Mouse (Mus musculus): ENCODE data around the gene Mrm1.
A peak's percentile ranks its signal among the peaks of the same experiment; 100 is the strongest.
"Not testable (repeated sequence)": the region's sequence is repeated elsewhere in the genome, so short reads cannot be mapped to it uniquely, and the experiment has no call there.

Gene Mrm1

GRCm38 (mm10) chr11:84818961-84819692, at the start of gene Mrm1:
Mrm1 (minus strand) TSS chr11:84819515.
- DNase-seq (ENCODE audit: low spot score): peak; percentile 93

DNA sequence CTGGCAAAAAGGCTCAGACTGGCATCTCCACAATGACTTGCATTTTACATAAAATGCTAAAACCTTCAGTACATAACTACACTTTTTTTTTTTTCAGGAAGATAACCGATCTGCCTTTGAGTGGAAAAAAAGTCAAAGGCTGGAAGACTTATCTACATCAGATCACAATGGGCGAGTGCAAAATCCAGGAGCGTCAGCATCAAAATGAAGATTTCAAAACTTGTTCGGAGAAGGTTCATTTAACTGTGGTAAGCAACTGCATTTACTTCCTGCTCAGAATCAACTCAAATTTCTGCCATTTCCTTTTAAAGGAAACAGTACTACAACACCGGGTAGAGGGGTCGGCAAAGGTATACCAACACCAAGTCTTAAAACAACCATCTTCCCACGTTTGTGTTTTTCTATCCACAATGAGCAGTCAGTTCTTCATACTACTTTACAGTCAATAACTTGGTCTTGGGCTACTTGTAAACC, 49.5 kb upstream of the Mrm1 start:
- no peak for DNase-seq (ENCODE audit: low spot score)

GRCm38 (mm10) chr11:84867586-84867985, 48.3 kb upstream of the Mrm1 start:
- DNase-seq (ENCODE audit: low spot score): no peak

DNA sequence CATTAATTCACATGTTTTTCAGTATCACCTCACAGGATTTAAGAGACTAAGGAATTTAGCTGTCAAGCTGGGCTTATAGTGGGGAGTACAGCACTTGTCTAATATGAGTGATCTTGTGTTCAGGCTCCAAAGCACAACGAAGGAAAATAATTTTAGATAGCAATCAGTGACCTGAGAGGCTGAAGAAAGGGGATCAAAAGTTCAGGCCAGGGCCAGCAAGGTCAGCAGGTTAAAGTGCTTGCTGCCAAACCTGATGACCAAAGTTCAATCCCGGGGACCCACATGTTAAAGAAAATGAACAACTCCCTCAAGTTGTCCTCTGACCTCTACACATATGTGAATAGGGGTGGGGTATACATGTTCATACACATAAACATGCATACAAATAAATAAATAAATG, 46.0 kb upstream of the Mrm1 start:
- no peak for DNase-seq (ENCODE audit: low spot score)

DNA sequence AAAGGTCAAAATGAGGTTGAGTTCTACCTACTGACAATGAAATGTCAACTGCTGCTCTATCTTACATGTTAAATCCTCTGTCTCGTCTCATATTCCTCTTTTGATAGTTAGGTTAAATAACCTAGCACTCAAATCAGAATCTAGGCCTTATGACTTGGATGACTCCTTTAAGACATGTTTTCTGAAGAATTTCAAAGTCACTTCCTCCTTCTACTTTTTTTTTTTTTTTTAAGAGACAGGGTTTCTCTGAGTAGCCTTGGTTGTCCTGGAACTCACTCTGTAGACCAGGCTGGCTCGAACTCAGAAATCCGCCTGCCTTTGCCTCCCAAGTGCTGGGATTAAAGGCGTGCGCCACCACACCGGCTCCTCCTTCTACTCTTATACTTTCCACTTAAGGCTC, 36.0 kb upstream of the Mrm1 start:
- DNase-seq (ENCODE audit: low spot score): no peak

DNA sequence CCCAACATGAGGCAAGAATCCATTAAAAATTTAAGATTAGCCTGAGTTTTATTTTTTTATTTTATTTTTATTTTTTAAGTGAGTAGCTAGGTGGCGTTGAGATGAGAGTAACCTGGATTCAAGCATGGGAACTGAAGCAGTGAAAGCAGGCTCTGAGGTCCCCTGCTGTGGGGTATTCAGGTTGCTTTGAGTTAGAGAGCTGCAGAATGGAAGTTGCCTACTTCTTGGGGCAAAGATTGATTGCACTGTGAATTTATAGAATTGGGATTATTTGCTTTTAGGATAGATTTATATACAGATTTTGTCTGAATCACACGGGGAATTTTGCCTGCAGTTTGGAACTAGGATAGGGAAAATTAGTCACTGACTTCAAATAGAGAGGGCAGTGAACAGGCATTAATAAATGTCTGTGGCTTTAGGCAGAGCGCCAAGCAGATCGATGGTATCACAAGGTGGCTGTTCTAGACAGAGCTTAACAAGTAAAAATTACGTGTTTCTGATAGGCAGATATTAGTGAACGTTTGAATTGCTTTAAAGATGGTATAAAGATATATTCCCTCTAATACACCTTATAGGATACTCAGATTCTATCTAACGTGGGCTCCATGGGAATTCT, 28.3 kb upstream of the Mrm1 start:
- no peak for DNase-seq (ENCODE audit: low spot score)

DNA sequence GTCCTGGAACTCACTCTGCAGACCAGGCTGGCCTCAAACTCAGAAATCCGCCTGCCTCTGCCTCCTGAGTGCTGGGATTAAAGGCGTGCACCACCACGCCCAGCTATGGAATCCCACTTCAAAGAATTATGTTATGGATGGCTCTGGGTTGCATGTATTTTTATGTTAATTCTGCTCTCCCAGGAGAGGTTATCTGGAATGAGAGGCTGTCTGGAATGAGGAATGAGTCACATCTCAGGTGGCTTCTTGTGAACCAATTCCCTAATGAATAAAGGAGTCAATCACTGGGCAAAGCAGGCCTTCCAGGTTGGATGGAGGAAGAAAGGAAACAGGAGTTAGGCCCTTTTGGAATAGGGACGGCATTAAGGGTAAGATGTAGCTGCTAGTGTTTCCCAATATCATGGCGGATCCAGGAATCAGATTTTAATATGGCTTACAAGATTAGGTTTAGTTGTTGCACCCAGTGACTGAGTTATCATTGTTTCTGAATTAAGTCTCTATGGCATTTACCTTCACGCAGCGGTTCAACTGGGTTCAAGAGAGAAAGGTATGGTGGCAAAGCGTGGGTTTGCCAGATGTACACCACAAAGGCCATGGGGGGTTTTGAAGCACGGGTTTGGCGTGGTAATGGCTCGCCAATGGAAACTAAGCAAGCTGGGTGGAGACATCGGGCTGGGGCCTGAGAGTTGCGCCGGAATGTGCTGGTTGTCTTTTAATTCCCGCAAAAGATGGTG, 27.6 kb upstream of the Mrm1 start:
- no peak for DNase-seq (ENCODE audit: low spot score)

GRCm38 (mm10) chr11:84839330-84839729, 20.0 kb upstream of the Mrm1 start:
- DNase-seq (ENCODE audit: low spot score): no peak

DNA sequence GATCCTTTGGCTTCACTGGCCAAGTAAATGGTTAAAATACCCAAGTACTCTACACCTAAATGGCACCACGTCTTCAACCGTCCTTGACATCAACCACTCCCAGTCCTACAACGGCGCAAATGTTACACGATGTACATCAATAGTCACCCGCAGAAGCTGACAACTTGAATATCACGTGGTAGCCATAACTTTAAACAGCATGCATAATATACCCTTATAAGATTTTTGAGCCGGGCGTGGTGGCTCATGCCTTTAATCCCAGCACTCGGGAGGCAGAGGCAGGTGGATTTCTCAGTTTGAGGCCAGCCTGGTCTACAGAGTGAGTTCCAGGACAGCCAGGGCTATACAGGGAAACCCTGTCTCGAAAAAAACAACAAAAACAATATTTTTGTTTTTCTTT, 10.2 kb upstream of the Mrm1 start:
- not testable (repeated sequence) for DNase-seq (ENCODE audit: low spot score)

DNA sequence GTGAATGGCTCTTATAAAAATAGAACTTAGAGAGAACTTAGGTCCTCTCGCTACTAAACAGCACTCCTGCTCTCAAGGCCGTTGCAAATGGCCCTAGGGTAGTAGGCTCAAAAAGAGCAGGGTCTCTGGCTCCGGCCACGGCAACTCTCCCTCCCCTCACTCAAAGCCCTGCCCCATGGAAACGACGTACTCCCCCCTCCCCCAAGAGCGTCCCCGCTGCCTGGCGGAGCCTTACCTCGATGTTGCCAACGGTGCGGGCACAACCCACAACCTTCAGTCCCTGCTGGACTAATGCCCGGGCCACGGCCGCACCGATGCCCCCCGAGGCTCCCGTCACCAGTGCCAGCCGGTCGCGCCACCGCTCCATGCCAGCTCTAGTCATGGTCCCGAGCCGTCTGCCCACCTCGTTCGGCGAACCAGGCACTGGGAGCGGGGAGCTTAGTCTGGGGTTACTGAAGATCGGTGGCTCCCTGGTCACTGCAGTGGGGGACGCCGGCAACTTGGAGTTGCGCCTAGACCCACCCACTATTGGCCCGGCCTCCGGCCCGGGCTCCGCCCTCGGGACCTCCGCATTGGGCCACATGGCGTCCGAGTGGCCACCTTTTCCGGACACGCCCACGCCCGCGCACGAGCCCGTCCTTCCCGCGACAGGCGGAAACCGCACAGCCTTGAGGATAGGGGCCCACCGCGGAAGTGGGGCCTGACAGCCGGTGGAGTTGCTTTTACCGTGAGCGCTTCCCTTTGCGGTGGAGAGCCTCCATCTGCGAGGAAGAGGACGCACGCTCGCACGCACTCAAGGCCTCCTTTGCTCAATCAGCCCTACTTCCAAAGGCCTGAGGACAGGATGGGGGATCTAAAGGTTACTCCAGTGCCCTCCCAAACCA, 9.4 kb upstream of the Mrm1 start, which contains the start of gene Dhrs11:
Gene Dhrs11 (minus strand): TSS at position 479 of the 884 bp plus-strand sequence.
- peak; percentile 88 for DNase-seq (ENCODE audit: low spot score)

DNA sequence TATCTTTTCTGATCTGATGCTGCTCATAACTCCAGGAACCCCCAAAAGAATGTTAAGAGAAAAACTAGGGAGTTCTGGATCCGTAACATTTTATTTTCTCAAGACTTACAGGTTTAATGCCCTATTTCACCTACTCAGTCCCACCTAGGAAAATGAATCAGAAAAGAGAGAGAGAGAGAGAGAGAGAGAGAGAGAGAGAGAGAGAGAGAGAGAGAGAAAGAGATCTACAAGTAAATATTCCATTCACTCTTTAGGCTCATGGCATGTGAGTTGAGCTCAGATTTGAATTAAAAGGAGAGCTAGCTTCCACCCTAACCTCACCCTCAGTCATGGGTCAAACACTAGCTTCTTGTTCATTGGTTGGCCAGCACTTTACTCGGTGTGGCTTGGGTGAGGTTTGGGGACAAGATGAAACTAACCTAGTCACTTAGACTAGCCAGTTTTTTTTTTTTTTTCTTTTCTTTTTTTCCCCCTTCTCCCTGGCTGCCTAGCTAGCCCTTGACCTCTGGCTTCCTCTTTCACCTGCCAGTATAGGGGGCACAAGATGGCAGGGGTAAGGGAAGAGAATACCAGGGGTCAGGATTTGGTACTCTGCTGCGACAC, 8.7 kb upstream of the Mrm1 start:
- DNase-seq (ENCODE audit: low spot score): no peak

- DNase-seq (ENCODE audit: low spot score): no peak
Observed at GRCm38 (mm10) chr11:84827492-84827891, 8.2 kb upstream of the Mrm1 start.

GRCm38 (mm10) chr11:84826185-84826584, 6.9 kb upstream of the Mrm1 start:
- no peak for DNase-seq (ENCODE audit: low spot score)

GRCm38 (mm10) chr11:84825261-84825807, 6.0 kb upstream of the Mrm1 start:
- DNase-seq (ENCODE audit: low spot score): no peak

GRCm38 (mm10) chr11:84823484-84823897, 4.2 kb upstream of the Mrm1 start:
- peak; percentile 81 for DNase-seq (ENCODE audit: low spot score)

DNA sequence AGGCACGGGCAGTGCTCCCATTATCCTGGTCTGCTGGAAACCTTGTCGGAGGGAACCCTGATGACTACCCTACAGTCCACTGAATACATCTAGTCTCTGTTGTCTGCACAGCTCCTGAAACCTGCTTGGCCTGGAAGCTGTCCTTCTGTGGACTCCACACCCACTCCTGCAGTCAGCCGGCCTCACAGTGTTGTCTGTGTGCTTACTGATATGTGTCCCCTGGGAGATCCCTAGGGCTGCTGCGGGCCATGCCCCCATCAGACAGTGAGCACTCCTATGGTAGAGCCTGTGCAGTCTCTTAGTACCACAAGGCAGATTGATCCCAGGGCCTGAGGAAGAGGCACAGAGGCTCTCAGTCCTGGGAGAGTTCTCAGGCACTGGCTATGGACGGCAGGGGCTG, 3.2 kb upstream of the Mrm1 start:
- no peak for DNase-seq (ENCODE audit: low spot score)

- DNase-seq (ENCODE audit: low spot score): no peak
Observed at GRCm38 (mm10) chr11:84821131-84821770, 1.9 kb upstream of the Mrm1 start.

- peak; percentile 79 for DNase-seq (ENCODE audit: low spot score)
Observed at GRCm38 (mm10) chr11:84818085-84818960, 992 bp downstream of the Mrm1 start.

DNA sequence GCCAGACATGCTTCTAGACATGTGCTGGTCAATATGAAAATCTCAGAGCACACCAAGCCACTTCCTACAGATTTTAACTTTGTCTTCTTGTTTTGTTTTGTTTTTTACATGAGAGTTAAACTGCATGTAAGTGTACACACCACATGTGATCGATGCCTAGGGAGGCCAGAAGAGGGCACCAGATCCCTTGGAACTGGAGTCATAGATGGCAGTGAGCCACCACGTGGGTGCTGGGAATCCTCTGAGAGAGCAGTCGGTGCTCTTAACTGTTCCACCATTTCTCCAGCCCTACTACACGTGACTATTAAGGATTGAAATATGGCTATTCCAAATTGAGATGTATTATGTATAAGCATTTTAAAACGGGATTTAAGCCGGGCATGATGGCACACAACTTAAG, 2.0 kb downstream of the Mrm1 start:
- DNase-seq (ENCODE audit: low spot score): no peak

Measured in spleen, adult 12 weeks (tissue).